Mouse (Mus musculus): Measurements from ENCODE around the gene Gm21748. TPM values are rescaled to one million over a fixed set of nuclear protein-coding genes. Genes with fewer than 3 reads are reported as not detected.
"Not testable (repeated sequence)": the region's sequence is repeated elsewhere in the genome, so short reads cannot be mapped to it uniquely, and the experiment has no call there.

The Gm21748 gene
- polyA plus RNA-seq (2012; rRNA removed): not detected in 2 replicates

- H3K36me3 ChIP-seq (ENCODE audit: control insufficient read depth, insufficient read depth, low read length); H3K4me1 ChIP-seq (ENCODE audit: control insufficient read depth, insufficient read depth, low read length); DNase-seq; H3K27me3 ChIP-seq (replicated peaks; ENCODE audit: control insufficient read depth, insufficient read depth, low read length); H3K4me3 ChIP-seq (ENCODE audit: insufficient read depth, low read depth, low read length); H3K27ac ChIP-seq (ENCODE audit: insufficient read depth, low read depth, low read length): not testable (repeated sequence)
- WGBS: no CpG with 5 or more reads among the region's 8 CpGs
Measured at GRCm38 (mm10) chrY:90839077-90839476, at the start of gene Gm21748. TSS of gene Gm21748 (minus strand) at chrY:90839177.

Other genes starting within 250 kb of the Gm21748 start
- not detected in 2 replicates for gene Gm21860, start 84.4 kb downstream of the Gm21748 start, polyA plus RNA-seq (2012; rRNA removed)
- not detected in 2 replicates for gene Gm47283, start 54.4 kb downstream of the Gm21748 start, polyA plus RNA-seq (2012; rRNA removed)

Measured in kidney, adult 2 months (tissue).